Mouse (Mus musculus) right cerebral cortex, postnatal 25 days (tissue): ENCODE results near the gene Nudt16l1.

Experiments used
- DNase-seq: peaks from one replicate; pipeline ENCODE4 v3.0.0; 2022

The Nudt16l1 gene

DNA sequence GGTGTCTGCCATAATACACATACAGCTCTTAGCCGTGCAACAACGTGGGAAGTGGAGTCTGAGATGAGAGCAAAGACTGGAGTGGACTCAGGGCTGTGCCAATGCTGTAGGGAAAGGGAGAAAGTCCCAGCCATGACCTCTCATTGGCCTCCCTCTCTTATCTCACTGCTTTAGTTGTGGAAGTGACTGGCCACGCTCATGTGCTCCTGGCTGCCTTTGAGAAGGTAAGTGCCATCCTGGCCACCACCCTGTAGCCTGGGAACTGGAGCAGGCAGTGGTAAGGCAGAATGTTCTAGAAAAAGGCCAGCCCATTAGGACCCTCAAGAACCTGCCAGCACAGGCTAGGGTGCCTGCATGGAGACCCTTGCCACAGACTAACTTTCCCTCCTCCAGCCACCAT lies 22.6 kb upstream of the Nudt16l1 start:
- DNase-seq = no peak

- no peak for DNase-seq
These were observed 22.0 kb upstream of the Nudt16l1 start for GRCm38 (mm10) chr16:4916608-4917007.

DNA sequence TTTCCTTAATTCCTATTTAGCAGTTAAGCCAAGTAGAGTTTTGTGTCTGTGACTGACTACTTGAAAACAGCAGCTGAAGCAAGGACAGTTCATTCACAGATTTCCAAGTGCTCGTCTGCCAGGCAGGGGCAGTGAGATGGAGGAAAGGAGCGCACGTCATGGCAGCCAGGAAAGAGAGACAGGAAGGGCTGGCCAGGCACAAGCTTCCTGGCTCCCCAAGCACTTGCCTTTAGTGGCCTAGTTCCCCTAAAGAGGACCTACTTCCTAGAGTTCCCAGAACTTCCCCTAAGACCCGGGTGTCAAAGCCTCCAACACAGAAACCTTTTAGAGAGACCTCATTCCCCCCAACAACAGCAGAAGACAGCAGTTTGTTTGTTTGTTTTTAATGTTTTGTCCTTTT lies 18.0 kb upstream of the Nudt16l1 start:
- DNase-seq = no peak

- DNase-seq = no peak
These were observed 16.1 kb upstream of the Nudt16l1 start for GRCm38 (mm10) chr16:4922481-4922880.

- DNase-seq = no peak
These were observed 14.6 kb upstream of the Nudt16l1 start for GRCm38 (mm10) chr16:4923996-4924395.

- DNase-seq = no peak
These were observed 10.6 kb upstream of the Nudt16l1 start for GRCm38 (mm10) chr16:4927967-4928366.

DNA sequence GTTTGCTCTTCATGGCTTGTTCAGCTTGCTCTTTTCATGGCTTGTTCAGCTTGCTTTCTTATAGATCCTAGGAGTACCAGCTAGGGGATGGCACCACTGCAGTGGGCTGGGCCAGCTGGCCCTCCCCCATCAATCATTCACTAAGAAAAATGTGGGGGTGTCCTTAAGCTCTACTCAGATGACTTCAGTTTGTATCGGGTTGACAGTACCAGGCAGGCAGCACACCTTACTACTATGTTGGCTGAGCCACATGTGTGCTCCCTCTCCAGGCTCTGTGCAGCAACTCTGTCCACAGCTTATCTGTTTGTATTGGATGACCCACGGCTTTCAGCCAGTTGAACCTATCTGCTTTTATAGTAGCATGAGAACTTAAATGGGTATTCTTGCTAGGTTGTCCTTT lies 10.1 kb upstream of the Nudt16l1 start:
- DNase-seq = no peak

DNA sequence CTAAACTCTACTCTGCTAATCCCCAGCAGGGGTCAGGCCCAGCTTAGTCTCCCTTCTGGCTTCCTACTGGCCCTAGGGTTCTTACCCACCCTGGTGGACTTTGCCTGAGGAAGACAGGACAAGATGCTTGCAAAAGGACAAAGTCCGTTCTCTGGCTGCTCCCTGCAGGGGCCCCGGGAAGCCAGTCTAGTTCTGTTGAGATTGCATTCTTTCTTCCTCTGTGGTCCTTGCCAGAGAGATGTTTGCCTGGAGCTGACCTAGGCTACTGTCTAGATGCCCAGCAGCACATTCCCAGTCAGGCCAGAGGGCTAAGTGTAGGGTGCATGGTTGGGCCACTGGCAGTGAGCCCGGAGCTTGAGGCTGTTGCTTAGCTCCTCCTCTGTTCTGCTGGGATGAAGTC lies 6.1 kb upstream of the Nudt16l1 start:
- DNase-seq = no peak

DNA sequence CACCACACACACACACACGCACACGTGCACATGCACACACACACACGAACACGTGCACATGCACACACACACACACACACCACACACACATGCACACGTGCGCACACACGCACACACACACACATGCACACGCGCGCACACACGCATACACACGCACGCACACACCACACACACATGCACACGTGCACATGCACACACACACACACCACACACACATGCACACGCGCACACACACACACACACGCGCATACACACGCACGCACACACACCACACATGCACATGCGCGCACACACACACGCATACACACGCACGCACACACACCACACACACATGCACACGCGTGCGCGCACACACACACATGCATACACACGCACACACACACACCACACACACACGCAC lies 3.1 kb upstream of the Nudt16l1 start:
- no peak for DNase-seq

DNA sequence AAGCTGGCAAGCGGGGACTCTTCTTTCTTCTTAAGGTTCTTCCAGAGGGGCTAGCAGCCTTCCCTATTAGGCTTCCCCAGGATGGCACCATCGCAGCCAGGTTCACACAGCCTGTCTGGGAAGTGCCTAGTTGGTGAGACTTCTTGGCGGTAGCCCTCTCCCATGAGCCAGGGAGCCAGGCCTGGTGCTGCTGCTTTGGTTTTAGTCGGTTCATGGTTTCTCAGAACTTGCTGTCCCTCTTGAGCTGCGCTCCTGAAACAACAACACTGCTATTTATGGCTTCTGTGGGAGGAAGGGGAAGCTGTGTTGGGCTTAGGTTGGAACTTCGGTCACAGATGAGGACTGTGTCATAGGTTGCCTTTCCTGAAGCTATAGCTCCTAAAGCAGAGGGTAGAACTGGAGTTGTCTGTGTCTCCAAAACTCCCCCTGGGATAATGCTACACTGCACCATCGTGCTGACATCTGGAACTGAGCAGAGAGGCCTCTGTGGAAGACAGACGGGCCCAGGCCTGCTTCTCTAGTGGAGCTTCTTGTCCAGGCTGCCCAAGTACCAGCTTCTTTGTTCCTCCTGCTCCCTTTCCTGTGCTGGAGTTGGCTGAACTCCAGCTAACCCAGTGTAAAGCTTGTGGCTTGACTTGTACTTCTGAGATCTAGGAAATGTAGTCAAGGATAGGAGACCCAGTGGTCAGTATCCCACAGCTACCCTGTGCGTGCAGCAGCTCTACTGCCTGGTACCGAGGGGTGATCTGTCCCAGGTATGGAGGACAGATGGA lies 2.4 kb upstream of the Nudt16l1 start:
- no peak for DNase-seq

GRCm38 (mm10) chr16:4937351-4938190 lies 990 bp upstream of the Nudt16l1 start:
- no peak for DNase-seq

GRCm38 (mm10) chr16:4938989-4939388 lies 428 bp downstream of the Nudt16l1 start:
- peak; percentile 94 for DNase-seq

- DNase-seq = peak; percentile 58
These were observed 851 bp downstream of the Nudt16l1 start for GRCm38 (mm10) chr16:4939412-4939811.

DNA sequence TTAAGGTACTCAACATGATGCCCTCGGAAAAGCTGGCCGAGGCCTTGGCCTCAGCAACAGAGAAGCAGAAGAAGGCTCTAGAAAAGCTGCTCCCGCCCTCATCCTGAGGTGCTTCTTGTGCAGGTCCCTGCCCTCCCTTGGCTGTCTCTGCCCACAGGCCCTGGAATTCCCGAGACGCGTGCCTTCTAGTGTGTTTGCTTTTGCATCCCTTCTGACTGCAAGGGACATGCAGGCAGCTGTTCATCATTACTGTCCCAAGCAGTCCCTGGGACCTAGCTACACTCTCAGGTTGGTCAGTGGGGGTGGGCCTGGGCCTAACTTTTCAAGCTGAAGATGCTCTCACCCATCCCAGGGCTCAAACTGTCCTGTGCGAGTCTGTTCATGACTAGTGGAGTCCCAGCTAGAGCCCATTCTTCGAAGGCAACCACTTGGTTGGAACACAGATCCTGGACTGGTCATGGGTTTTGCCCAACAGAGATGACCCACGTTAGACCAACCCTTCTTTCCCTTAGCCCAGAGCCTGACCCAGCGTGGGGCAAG lies 1.8 kb downstream of the Nudt16l1 start:
- DNase-seq = no peak

GRCm38 (mm10) chr16:4941016-4941415 lies 2.5 kb downstream of the Nudt16l1 start:
- no peak for DNase-seq

DNA sequence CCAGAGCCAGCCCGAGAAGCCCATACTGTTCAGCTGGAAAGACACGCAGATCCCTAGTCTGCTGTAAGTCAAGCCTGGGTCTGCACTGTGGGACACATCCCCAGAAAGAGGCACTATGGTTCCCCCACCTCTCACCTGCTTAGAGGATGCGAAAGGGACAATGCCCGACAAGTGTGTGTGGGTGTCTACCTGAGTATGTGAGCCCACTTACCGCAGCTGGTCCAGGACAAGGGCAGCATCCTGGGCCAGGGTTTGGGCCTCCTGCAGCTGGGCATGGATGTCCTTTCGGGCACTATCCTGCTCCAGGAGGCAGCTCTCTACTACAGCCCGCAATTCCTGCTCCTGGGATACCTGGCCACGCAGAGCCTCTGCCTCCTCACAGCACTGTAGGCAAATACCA lies 4.3 kb downstream of the Nudt16l1 start:
- no peak for DNase-seq

DNA sequence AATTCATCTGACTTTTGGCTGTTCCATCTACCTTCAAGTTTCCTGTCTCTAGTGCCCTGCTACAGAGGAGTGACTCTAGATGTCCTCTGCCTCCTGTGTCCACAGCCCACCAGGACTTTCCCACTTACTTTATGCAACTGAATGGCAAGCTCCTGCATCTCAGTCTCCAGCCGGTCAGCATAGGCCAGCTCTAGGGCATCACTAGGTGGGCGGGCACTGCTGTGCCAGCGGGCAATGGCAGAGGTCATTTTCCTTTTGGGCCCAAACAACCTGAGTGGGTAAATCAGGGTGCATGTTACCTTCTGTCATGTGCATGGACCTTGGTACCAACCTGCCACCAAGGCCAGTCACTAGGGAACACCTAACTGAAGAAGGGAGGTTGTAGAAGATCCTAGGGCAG lies 4.9 kb downstream of the Nudt16l1 start:
- no peak for DNase-seq

DNA sequence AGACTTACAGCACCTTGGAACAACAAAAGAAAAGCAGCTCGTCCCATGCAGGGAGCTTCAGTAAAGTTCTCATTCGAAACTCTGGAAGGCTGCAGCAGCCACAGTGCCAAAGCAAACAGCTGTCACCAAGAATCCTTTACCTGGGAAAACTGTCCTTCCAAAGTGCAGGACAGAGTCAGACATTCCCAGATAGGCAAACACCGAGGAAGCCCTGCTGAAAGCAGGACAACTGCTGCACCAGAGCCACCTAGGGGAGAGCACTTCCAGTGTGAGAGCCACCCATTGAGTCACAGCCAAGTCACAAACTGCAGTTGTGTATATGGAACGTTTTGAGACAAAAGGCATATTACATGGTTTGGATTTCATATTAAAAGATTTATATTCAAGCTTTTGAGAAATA lies 6.9 kb downstream of the Nudt16l1 start:
- no peak for DNase-seq

DNA sequence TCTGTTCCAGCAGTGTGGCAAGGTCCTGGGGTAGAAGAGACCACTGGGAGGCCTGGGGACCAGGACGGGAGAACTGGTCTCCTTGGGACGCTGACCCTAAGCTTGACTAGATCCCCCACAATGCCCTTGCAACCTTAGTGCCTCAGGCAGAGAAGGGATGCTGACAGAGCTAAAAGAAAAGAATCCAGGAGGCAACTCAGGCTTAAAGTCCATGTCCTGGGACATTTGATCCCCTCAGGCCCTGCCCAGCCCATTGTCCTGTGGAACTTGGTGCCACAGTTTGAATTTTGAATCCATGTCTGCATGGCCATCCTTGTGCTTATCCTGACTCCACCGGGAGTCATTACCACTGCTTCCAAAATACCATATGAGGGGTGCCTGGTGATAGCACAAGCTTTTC lies 7.6 kb downstream of the Nudt16l1 start:
- DNase-seq = no peak

DNA sequence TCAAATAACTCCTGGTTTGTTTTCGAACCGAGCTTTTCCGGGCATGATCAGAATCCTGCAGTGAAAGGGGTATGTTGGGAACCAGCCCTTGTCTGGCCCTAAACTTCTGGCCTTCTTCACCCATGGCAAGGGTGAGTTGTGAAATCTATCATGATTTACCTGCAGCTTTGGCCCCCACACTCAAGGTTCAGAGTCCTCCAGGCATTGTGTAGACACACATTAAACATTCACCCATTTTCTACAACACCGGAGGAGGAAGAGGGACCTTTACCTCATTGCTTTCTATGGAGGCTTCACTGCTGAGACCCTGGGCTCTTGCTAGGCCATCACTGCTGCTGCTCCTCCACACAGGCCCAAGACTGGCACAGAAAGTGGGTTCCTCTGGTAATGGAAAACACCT lies 8.8 kb downstream of the Nudt16l1 start:
- DNase-seq = no peak

- no peak for DNase-seq
These were observed 18.0 kb downstream of the Nudt16l1 start for GRCm38 (mm10) chr16:4956609-4957008.

DNA sequence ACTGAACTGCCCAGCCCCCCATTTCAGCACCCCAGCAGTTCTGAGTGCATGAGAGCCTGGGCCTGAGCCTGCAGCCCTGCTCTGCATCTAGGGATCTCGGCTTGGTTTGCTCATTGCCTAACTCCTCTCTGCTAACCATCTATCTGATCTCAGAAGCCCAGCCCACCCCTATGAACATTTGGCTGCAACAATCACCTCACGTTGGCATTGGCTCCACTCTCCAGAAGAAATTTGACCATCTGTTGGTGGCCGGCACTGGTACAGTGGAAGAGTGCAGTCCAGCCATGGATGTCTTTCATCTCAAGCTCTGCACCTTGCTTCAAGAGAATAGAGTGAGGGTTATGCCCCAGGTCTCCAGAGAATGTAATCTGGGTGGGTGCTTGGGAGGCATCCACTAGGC lies 18.9 kb downstream of the Nudt16l1 start:
- DNase-seq = no peak

DNA sequence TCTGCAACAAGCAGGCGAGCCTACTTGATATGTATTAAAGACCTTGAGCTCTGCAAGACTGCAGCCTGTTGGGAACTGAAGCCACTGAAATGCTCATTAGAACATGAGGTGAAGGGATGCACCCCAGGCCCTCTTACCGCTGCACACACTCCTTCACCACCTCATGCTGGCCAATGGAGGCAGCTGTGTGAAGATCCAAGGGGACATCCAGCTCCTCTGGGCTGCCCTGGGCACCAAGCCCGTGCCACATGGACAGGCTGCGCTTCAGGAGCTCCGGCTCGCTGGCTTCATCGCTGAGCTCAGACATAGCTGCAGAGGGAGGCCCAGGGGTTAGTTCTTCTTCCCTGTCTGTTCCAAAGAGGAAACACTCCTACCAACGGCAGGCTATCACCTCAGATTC lies 21.7 kb downstream of the Nudt16l1 start:
- DNase-seq = no peak

DNA sequence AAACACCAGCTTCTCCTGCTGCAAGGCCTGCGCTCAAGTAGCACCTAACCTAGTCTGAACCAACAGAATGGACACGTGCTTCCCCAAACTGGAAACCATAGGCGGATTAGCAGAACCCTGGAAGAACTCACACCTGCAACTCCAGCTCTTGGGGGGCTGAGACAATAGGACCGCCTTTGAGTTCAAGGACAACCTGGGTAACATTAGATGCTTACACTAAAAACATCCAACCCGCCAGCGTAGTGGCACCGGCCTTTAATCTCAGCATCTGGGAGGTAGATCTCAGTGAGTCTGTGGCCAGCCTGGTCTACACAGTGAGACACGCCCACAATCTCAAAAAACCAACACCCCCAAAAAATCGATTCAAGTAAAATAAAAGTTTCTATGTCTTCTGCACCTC lies 24.8 kb downstream of the Nudt16l1 start:
- DNase-seq = no peak
